Mouse (Mus musculus) megakaryocyte, embryonic 14.5 days (primary cell): ENCODE data around the gene Smpd3. TPM values are rescaled to one million over a fixed set of nuclear protein-coding genes. Genes with fewer than 3 reads are reported as not detected.

Experiments
- H3K27me3 ChIP-seq: replicated peaks from 2 replicates; pipeline ENCODE3; 2012; ENCODE audit warnings: inconsistent platforms
- H3K36me3 ChIP-seq: replicated peaks from 2 replicates; pipeline ENCODE3; 2012; ENCODE audit warnings: low read length, inconsistent platforms, mixed read lengths
- H3K4me1 ChIP-seq: 2 replicates; pipeline ENCODE4 v1.6.1; 2012; ENCODE audit warnings: inconsistent platforms
- H3K4me3 ChIP-seq: replicated peaks from 2 replicates; pipeline ENCODE3; 2012; ENCODE audit warnings: moderate library complexity, mild to moderate bottlenecking, inconsistent platforms
- H3K9me3 ChIP-seq: 2 replicates; pipeline ENCODE4 v1.6.1; 2012; ENCODE audit warnings: inconsistent platforms
- FLI1 ChIP-seq: IDR thresholded peaks from 2 replicates; pipeline ENCODE4 v1.6.1; 2012; ENCODE audit warnings: low read length, inconsistent platforms, mixed read lengths
- GATA1 ChIP-seq: IDR thresholded peaks from 3 replicates; pipeline ENCODE4 v1.6.1; 2012; ENCODE audit warnings: mixed read lengths, low read length, inconsistent platforms, borderline replicate concordance
- polyA plus RNA-seq: library from polyadenylated mRNA; stranded (reverse); fragments of >175 nt; gene quantifications from 2 replicates; pipeline ENCODE4 v1.2.3, GENCODE M21; 2012; ENCODE audit warnings: low replicate concordance; ENCODE audit not compliant: insufficient read depth

The Smpd3 gene
- polyA plus RNA-seq, 1 experiment = not detected

- Histone ChIP-seq H3K36me3 (no peaks in the 10 kb centered on the region), H3K27me3 (peaks cover 36% of the 10 kb centered on the region), H3K4me1 (peaks cover 9% of the 10 kb centered on the region), H3K9me3 (peaks cover 24% of the 10 kb centered on the region), H3K4me3 (no peak overlapping the region)
- TF ChIP-seq GATA1 = no peak
- TF ChIP-seq FLI1 = no peak
These were observed 25.5 kb upstream of the Smpd3 start for GRCm38 (mm10) chr8:106363321-106363720.

- Histone ChIP-seq H3K36me3 (no peaks in the 10 kb centered on the region), H3K4me3 (no peak overlapping the region), H3K9me3 (peaks cover 7% of the 10 kb centered on the region; the same call in 1 of the 2 replicates), H3K4me1 (peaks cover 4% of the 10 kb centered on the region), H3K27me3 (peaks cover 40% of the 10 kb centered on the region)
- TF ChIP-seq FLI1 (no peak), GATA1 (no peak)
These were observed 22.0 kb upstream of the Smpd3 start for GRCm38 (mm10) chr8:106359650-106360338.

- Histone ChIP-seq H3K27me3 (peaks cover 34% of the 10 kb centered on the region), H3K4me1 (no peaks in the 10 kb centered on the region), H3K36me3 (no peaks in the 10 kb centered on the region), H3K9me3 (no peaks in the 10 kb centered on the region), H3K4me3 (no peak overlapping the region)
- no peak for TF ChIP-seq FLI1
- no peak for TF ChIP-seq GATA1
These were observed 13.3 kb upstream of the Smpd3 start for GRCm38 (mm10) chr8:106351135-106351534.

- H3K4me1 ChIP-seq = no peaks in the 10 kb centered on the region
- no peaks in the 10 kb centered on the region for H3K9me3 ChIP-seq
- no peak overlapping the region for H3K4me3 ChIP-seq
- peaks cover 31% of the 10 kb centered on the region for H3K27me3 ChIP-seq
- no peak for TF ChIP-seq GATA1
- TF ChIP-seq FLI1 = no peak
- H3K36me3 ChIP-seq = no peaks in the 10 kb centered on the region
These were observed 11.6 kb upstream of the Smpd3 start for GRCm38 (mm10) chr8:106349398-106349797.

- TF ChIP-seq FLI1 (no peak), GATA1 (no peak)
- Histone ChIP-seq H3K36me3 (no peaks in the 10 kb centered on the region), H3K27me3 (peaks cover 31% of the 10 kb centered on the region)
These were observed 8.3 kb upstream of the Smpd3 start for GRCm38 (mm10) chr8:106346123-106346522.

GRCm38 (mm10) chr8:106343471-106343870, 5.7 kb upstream of the Smpd3 start:
- no peak overlapping the region for H3K4me3 ChIP-seq
- no peaks in the 10 kb centered on the region for H3K36me3 ChIP-seq
- no peak for TF ChIP-seq FLI1
- no peak for TF ChIP-seq GATA1
- peaks cover 20% of the 10 kb centered on the region for H3K27me3 ChIP-seq
- no peaks in the 10 kb centered on the region for H3K9me3 ChIP-seq
- peaks cover 8% of the 10 kb centered on the region; the same call in 1 of the 2 replicates for H3K4me1 ChIP-seq

More at GRCm38 (mm10) chr8:106346123-106346522, 8.3 kb upstream of the Smpd3 start:
- Histone ChIP-seq H3K4me1 (0 out of 2 replicates have a peak, but pooled peaks cover 3% of the 10 kb centered on the region), H3K9me3 (no peaks in the 10 kb centered on the region), H3K4me3 (no peak overlapping the region)

GRCm38 (mm10) chr8:106342828-106343227, 5.0 kb upstream of the Smpd3 start:
- H3K27me3 ChIP-seq = peaks cover 16% of the 10 kb centered on the region
- TF ChIP-seq GATA1 = no peak
- TF ChIP-seq FLI1 = no peak
- H3K36me3 ChIP-seq = no peaks in the 10 kb centered on the region
- no peaks in the 10 kb centered on the region for H3K9me3 ChIP-seq
- H3K4me1 ChIP-seq = peaks cover 15% of the 10 kb centered on the region
- no peak overlapping the region for H3K4me3 ChIP-seq

GRCm38 (mm10) chr8:106338741-106339209, 987 bp upstream of the Smpd3 start:
- Histone ChIP-seq H3K4me3 (peak overlapping the region; percentile 91), H3K36me3 (no peaks in the 10 kb centered on the region), H3K4me1 (peaks cover 30% of the 10 kb centered on the region), H3K27me3 (peaks cover 40% of the 10 kb centered on the region), H3K9me3 (peaks cover 11% of the 10 kb centered on the region; the same call in 1 of the 2 replicates)
- TF ChIP-seq FLI1 (no peak), GATA1 (no peak)

GRCm38 (mm10) chr8:106336561-106336960, 1.2 kb downstream of the Smpd3 start:
- no peak overlapping the region for H3K4me3 ChIP-seq
- peaks cover 11% of the 10 kb centered on the region; the same call in 1 of the 2 replicates for H3K9me3 ChIP-seq
- no peak for TF ChIP-seq GATA1
- TF ChIP-seq FLI1 = no peak
- peaks cover 46% of the 10 kb centered on the region for H3K27me3 ChIP-seq
- H3K4me1 ChIP-seq = peaks cover 27% of the 10 kb centered on the region
- no peaks in the 10 kb centered on the region for H3K36me3 ChIP-seq

- TF ChIP-seq GATA1 (no peak), FLI1 (no peak)
- Histone ChIP-seq H3K27me3 (peaks cover 46% of the 10 kb centered on the region), H3K4me1 (peaks cover 27% of the 10 kb centered on the region), H3K9me3 (peaks cover 11% of the 10 kb centered on the region; the same call in 1 of the 2 replicates), H3K4me3 (no peak overlapping the region), H3K36me3 (no peaks in the 10 kb centered on the region)
These were observed 1.8 kb downstream of the Smpd3 start for GRCm38 (mm10) chr8:106336031-106336430.
